Mouse (Mus musculus) lung, postnatal 0 days (tissue): ENCODE measurements at regions not wholly inside any gene's neighbourhood (a gene's known extent, or its start where the extent isn't known, plus 50 kb on each side); places are given as distances from the start of the nearest gene placed in this dataset.

ENCODE experiments used
- ATAC-seq: fragments of 200-750 bp; cut with Nextera tagmentation; 2 replicates; pipeline ENCODE4 v1.8.0; 2017; ENCODE audit warnings: moderate library complexity
- DNase-seq: peaks from one replicate; pipeline ENCODE4 v3.0.0-alpha.2; 2016; ENCODE audit warnings: low spot score
- H3K27ac ChIP-seq: fragments of 300-500 bp; sonication (generic); 2 replicates; pipeline ENCODE4 v1.5.1; 2014; ENCODE audit warnings: antibody characterized with exemption, mild to moderate bottlenecking, low read length, mixed read lengths
- H3K27me3 ChIP-seq: fragments of 300-500 bp; sonication (generic); replicated peaks from 2 replicates; pipeline ENCODE4 v1.6.1; 2014; ENCODE audit warnings: low read length, mixed read lengths; ENCODE audit not compliant: insufficient read depth
- H3K36me3 ChIP-seq: fragments of 300-500 bp; sonication (generic); 2 replicates; pipeline ENCODE4 v1.6.1; 2014; ENCODE audit warnings: low read length, mixed read lengths; ENCODE audit not compliant: insufficient read depth
- H3K4me1 ChIP-seq: fragments of 300-500 bp; sonication (generic); 2 replicates; pipeline ENCODE4 v1.6.1; 2014; ENCODE audit warnings: antibody characterized with exemption, low read depth, low read length, mixed read lengths; ENCODE audit not compliant: insufficient read depth
- H3K4me2 ChIP-seq: fragments of 300-500 bp; sonication (generic); replicated peaks from 2 replicates; pipeline ENCODE4 v1.6.1; 2014; ENCODE audit warnings: low read depth, mild to moderate bottlenecking, low read length, moderate library complexity, mixed read lengths
- H3K4me3 ChIP-seq: fragments of 300-500 bp; sonication (generic); 2 replicates; pipeline ENCODE4 v1.5.1; 2014; ENCODE audit warnings: low read depth, low read length
- H3K9ac ChIP-seq: fragments of 300-500 bp; sonication (generic); replicated peaks from 2 replicates; pipeline ENCODE4 v1.6.1; 2014; ENCODE audit warnings: low read depth, mild to moderate bottlenecking
- H3K9me3 ChIP-seq: fragments of 300-500 bp; sonication (generic); 2 replicates; pipeline ENCODE4 v1.6.1; 2016; ENCODE audit warnings: low read length, mixed read lengths
- CTCF ChIP-seq: IDR thresholded peaks from 2 replicates; pipeline ENCODE4 v1.5.1; 2016; ENCODE audit warnings: antibody characterized with exemption, mild to moderate bottlenecking
- EP300 ChIP-seq: IDR thresholded peaks from 2 replicates; pipeline ENCODE4 v1.6.1; 2016; ENCODE audit warnings: antibody characterized with exemption, mild to moderate bottlenecking, control low read depth
- WGBS: fragments of 180-500 bp; shearing (Covaris S2); extraction: QIAGEN DNeasy Blood & Tissue Kit; methylation state at CpG from one replicate; pipeline ENCODE4 v1.1.7; 2014; 5-methylcytosine and 5-hydroxymethylcytosine counted together

DNA sequence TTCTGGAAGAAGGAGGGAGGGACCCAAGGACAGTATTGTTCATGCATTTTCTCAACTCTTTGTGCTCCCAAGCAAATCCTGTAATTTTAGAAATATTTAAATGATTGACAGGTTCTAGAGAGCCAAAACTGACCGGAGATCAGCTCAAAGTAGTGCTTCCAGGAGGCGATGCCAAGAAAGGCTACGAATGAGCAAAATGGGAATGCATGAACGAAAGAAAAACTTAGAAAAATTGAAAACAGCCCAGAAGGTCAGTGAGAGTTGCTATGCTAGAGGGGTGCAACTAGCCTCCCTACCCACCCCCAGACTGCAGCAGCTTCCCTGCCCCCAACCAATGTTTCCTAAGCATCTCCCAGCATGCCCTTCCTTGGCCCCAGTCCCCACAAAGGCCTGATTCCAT lies 117.6 kb upstream of the Dio3 start:
- Histone ChIP-seq H3K27me3 (no peaks in the 10 kb centered on the region), H3K36me3 (no peaks in the 10 kb centered on the region), H3K27ac (no peak overlapping the region), H3K4me3 (no peak overlapping the region), H3K9me3 (no peaks in the 10 kb centered on the region), H3K9ac (no peak overlapping the region), H3K4me1 (no peaks in the 10 kb centered on the region), H3K4me2 (no peak overlapping the region)
- no peak for TF ChIP-seq CTCF
- no peak for TF ChIP-seq EP300
- ATAC-seq (no peak), DNase-seq (no peak)
- 89% methylated on average over 4 of the region's 4 CpGs for WGBS

- Histone ChIP-seq H3K4me1 (no peaks in the 10 kb centered on the region), H3K4me3 (no peak overlapping the region), H3K9me3 (no peaks in the 10 kb centered on the region), H3K36me3 (no peaks in the 10 kb centered on the region), H3K9ac (no peak overlapping the region), H3K4me2 (no peak overlapping the region), H3K27me3 (no peaks in the 10 kb centered on the region), H3K27ac (no peak overlapping the region)
- ATAC-seq (no peak), DNase-seq (no peak)
- 76% methylated on average over 13 of the region's 13 CpGs for WGBS
- TF ChIP-seq CTCF: no peak
- no peak for TF ChIP-seq EP300
Observed at GRCm38 (mm10) chr12:110165462-110165861, 113.4 kb upstream of the Dio3 start.

GRCm38 (mm10) chr12:110168407-110168806 lies 110.5 kb upstream of the Dio3 start:
- no peak overlapping the region for H3K27ac ChIP-seq
- TF ChIP-seq CTCF: no peak
- TF ChIP-seq EP300: no peak
- WGBS: 65% methylated on average over 4 of the region's 4 CpGs

GRCm38 (mm10) chr12:110169261-110169660 lies 109.6 kb upstream of the Dio3 start:
- DNase-seq: no peak
- Histone ChIP-seq H3K9ac (no peak overlapping the region), H3K27ac (no peak overlapping the region), H3K4me3 (no peak overlapping the region), H3K36me3 (no peaks in the 10 kb centered on the region), H3K4me1 (no peaks in the 10 kb centered on the region), H3K27me3 (no peaks in the 10 kb centered on the region), H3K9me3 (no peaks in the 10 kb centered on the region), H3K4me2 (no peak overlapping the region)
- WGBS: 74% methylated on average over 1 of the region's 1 CpGs
- TF ChIP-seq CTCF: no peak
- no peak for TF ChIP-seq EP300
- ATAC-seq: no peak

More at GRCm38 (mm10) chr12:110168407-110168806, 110.5 kb upstream of the Dio3 start:
- Histone ChIP-seq H3K9me3 (no peaks in the 10 kb centered on the region), H3K9ac (no peak overlapping the region), H3K36me3 (no peaks in the 10 kb centered on the region), H3K4me1 (no peaks in the 10 kb centered on the region), H3K4me3 (no peak overlapping the region), H3K27me3 (no peaks in the 10 kb centered on the region), H3K4me2 (no peak overlapping the region)
- ATAC-seq (no peak), DNase-seq (no peak)

- Histone ChIP-seq H3K27me3 (no peaks in the 10 kb centered on the region), H3K4me3 (no peak overlapping the region), H3K4me2 (no peak overlapping the region), H3K27ac (no peak overlapping the region), H3K36me3 (no peaks in the 10 kb centered on the region), H3K4me1 (no peaks in the 10 kb centered on the region), H3K9ac (no peak overlapping the region), H3K9me3 (no peaks in the 10 kb centered on the region)
- WGBS: 84% methylated on average over 8 of the region's 8 CpGs
- TF ChIP-seq CTCF: no peak
- no peak for ATAC-seq
- DNase-seq: no peak
Observed at GRCm38 (mm10) chr12:110170496-110170895, 108.4 kb upstream of the Dio3 start.

- H3K9ac ChIP-seq: no peak overlapping the region
- H3K36me3 ChIP-seq: no peaks in the 10 kb centered on the region
- H3K4me1 ChIP-seq: no peaks in the 10 kb centered on the region
- no peak overlapping the region for H3K27ac ChIP-seq
- no peaks in the 10 kb centered on the region for H3K27me3 ChIP-seq
- H3K9me3 ChIP-seq: no peaks in the 10 kb centered on the region
- no peak overlapping the region for H3K4me2 ChIP-seq
- H3K4me3 ChIP-seq: no peak overlapping the region
- DNase-seq: no peak
- ATAC-seq: no peak
- WGBS: 97% methylated on average over 2 of the region's 2 CpGs
- TF ChIP-seq EP300: no peak
- TF ChIP-seq CTCF: no peak
Observed at GRCm38 (mm10) chr12:110177826-110178225, 101.0 kb upstream of the Dio3 start.

- ATAC-seq: no peak
- H3K27ac ChIP-seq: no peak overlapping the region
- no peaks in the 10 kb centered on the region for H3K36me3 ChIP-seq
- DNase-seq: no peak
- TF ChIP-seq CTCF (no peak), EP300 (no peak)
- H3K4me3 ChIP-seq: no peak overlapping the region
- no peaks in the 10 kb centered on the region for H3K4me1 ChIP-seq
- peaks cover 23% of the 10 kb centered on the region for H3K27me3 ChIP-seq
- no peak overlapping the region for H3K9ac ChIP-seq
- H3K4me2 ChIP-seq: no peak overlapping the region
- WGBS: 47% methylated on average over 6 of the region's 6 CpGs
- H3K9me3 ChIP-seq: no peaks in the 10 kb centered on the region
Observed at GRCm38 (mm10) chr12:110183473-110183872, 95.4 kb upstream of the Dio3 start.
